Mouse (Mus musculus) skeletal muscle tissue, adult 2 months (tissue): ENCODE measurements at regions not wholly inside any gene's neighbourhood (a gene's known extent, or its start where the extent isn't known, plus 50 kb on each side); places are given as distances from the start of the nearest gene placed in this dataset.
A peak's percentile ranks its signal among the peaks of the same experiment; 100 is the strongest.
"Not testable (repeated sequence)": the region's sequence is repeated elsewhere in the genome, so short reads cannot be mapped to it uniquely, and the experiment has no call there.

Source experiments
- DNase-seq: peaks from one replicate; pipeline ENCODE4 v3.0.0-alpha.2; 2012; ENCODE audit warnings: low read depth, low spot score

DNA sequence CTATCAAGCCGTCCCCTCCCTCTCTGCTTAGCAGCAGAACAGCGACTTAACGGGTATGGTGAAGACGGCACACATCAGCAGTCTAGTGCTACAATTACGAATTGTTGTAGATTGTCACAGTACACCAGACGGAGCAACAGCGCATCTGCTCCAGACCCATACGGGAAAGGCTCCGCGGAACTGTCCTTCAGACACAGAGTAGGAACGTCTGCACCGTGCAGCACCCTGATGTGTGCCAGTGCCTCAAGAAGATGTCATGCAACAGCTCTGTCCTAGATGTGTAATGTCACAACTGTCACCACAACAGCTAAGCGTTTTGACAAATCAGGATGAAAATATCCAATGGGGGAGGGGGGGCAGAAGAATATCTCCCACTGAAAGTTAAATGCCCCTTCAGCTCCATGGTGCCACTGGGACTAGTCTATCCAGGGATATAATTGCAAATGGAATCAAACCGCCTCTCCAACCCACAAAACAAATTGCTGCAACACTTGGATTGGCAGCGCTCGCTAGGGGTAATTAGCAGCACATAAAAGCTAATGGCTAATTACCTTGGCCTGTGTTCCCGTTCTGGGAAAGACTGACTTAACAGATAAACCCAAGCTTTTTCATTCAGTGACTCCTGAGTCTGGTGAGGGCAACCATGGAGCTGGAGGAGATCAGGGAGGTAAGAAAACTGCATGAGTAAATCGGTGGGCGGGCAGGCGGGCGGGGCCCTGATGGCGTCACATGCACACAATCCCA lies 472.6 kb downstream of the Zfp704 start:
- no peak for DNase-seq

DNA sequence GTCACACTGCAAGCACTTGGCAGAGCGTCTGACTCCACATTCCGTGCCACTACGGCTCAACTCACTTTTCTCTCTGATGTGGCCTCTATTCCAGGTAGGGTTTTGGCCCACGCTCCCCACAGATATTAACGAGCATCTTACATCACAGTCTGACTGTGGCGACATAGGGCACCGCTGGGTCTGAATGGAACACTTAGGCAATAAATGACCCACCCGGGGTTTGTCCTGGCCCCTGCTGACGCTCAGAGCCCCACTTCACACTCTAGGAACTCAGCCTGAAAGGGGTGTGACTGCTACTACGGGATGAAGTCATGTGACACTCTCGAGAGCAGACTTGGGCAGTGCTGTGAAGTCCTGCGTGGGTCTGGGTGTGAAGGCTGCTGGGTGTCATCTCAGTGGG lies 475.9 kb downstream of the Zfp704 start:
- DNase-seq = no peak

- no peak for DNase-seq
Observed at GRCm38 (mm10) chr3:9132104-9132751, 477.7 kb downstream of the Zfp704 start.

DNA sequence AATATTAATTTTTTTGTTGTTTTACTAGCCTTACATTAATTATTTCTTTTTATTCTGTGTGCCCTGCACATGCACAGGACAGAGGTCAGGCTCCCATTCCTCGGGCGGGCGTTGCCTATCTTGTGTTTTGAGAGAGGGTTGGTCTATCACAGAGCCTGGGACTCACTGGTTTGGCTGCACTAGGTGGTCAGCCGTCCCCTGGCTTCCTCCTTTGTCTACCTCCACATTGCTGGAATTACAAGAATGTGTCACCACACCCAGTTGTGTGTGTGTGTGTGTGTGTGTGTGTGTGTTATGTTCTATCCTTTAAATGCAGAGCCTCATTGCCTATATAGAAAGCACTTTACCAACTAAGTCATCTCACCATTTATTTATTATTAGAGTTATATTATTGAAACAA lies 478.5 kb downstream of the Zfp704 start:
- DNase-seq = no peak

- no peak for DNase-seq
Observed at GRCm38 (mm10) chr3:9128407-9128806, 481.5 kb downstream of the Zfp704 start.

DNA sequence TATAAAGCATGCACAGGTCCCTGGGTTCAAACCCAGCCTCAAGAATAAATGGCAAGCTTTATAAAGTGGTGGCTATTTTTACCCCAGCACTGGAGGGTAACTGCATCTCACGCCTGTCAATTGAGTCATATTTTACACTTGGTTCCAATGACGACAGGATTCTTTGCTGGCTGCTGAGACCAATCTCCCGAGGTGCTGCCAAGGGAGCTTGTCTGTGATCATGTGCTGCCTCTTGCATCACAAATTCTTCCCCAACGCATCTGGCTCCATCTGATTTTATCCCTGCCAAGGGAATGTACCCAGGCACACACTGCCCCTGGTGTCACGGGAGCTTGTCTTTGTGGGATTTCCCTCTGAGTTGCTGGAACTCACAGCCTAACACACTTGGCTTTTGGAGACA lies 486.8 kb downstream of the Zfp704 start:
- peak; percentile 52 for DNase-seq

- DNase-seq = no peak
Observed at GRCm38 (mm10) chr3:9117913-9118312, 492.0 kb downstream of the Zfp704 start.

DNA sequence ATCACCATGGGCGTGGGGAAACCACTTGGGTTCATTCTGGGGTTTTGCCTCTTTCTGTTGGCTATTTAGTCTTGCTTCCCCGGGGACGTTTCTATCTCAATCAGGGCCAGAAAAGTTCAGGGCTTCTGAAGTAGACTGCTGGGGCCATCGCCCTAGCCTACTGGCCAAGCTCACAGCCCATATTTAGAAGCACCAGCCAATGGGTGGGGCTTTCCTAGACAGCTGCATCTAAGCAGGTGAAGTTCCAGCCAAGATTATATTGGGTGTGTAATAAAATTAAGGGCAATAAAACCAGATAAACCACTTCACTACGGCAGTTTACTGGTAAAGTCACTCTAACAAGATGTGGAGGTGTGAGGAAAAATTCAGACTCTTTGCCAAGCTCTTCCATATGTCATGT lies 496.5 kb downstream of the Zfp704 start:
- DNase-seq = no peak

DNA sequence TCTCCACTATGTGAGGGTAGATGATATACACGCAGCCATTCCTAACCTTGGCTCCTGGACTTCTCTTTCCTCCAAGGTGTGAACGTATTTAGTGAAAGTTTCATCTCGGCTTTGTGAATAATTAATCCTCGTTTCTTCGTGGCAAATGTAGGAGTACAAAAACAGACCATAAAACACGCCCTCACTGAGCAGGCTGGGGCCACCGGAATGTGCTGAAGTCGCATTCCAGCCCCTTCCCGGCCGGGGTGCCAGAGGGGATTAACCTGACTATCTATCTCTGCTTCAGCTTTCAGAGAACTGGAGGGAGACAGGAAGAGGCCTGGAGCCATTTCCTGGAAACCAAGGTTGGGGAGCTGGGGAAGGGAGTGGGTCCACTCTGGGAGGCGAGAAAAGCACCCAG lies 499.1 kb downstream of the Zfp704 start:
- no peak for DNase-seq

- no peak for DNase-seq
Observed at GRCm38 (mm10) chr3:9109991-9110390, 499.9 kb downstream of the Zfp704 start.

DNA sequence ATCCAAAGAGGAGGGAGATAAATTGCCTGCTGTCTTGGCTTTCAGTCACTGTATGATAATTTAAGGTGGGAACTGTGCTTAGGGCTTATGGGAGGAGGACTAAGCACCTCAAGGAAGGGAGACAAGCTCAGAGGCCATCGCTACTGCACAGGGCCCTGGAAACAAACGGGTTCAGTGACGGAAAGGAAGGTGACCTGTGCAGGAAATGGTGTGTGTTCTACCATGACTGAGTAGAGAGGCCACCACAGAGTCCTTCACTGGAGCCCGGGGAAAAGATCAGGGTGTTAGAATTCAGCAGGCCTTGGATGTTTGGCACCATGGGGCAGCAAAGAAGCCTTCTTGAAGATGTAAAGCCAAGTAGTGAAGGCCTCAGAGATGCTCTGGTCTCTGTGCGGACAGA lies 500.4 kb downstream of the Zfp704 start:
- DNase-seq = no peak

DNA sequence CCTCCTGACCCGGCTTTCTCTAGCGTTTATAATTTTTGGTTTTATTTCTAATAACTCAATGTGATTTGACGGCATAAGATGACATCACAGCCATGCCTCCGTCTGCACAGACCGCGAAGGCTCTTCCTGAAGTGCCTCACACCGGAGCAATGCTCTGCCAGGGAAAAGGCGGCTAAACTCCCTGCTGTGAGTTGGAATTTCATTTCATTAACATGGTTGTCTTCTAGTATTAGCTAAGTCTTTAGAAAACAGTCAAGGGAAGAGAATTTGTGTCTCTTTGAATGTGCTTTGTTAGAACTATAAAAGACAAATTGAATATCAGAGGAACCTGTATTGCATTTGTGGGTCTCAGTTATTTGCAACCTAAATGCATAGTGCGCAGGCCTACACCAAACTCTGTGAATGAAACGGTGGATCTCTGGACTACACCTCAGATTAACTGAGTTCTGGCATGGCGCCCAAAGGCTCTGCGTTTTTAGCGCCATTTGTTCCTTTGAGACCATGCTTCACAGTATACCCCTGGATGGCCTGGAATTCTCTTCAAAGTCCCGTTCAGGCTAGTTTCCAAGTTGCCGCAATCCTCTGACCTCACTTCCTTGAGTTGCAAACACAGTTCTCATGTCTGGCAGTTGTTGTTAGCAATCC lies 502.0 kb downstream of the Zfp704 start:
- DNase-seq = no peak

DNA sequence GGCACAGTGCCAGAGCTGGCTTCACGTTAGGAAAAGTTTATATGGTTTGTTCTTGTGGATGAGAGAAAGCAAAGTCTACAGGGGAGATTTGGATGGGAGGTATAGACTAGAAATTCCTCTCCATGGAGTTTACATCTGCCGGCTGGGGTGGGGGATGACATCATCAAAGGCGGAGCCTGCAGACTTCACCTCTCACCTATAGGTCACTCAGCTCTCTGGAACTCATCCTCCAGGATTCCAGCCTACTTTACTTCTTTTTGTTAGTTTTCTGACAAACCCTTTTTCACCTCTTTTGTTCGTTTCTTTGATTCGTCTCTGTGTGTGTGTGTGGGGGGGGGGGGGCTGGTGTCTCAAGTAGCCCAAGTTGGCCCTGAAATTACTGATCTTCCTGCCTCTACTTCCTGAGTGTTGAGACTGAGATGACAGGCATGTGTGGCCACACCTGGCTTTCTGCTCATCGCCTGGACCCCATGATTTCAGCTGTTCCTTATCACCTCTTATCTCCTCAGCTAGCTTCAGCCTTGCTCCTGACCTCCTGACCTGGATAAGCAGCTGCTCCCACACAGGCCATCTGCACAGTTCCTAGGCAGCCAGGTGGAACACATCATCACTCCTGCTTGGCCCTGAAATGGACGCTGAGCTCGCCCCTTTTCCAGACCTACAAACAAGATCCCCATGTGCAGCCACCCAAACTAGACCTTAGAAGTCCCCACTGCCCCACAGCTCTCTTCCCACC lies 504.5 kb downstream of the Zfp704 start:
- no peak for DNase-seq

- no peak for DNase-seq
Observed at GRCm38 (mm10) chr3:9103456-9103855, 506.4 kb downstream of the Zfp704 start.

DNA sequence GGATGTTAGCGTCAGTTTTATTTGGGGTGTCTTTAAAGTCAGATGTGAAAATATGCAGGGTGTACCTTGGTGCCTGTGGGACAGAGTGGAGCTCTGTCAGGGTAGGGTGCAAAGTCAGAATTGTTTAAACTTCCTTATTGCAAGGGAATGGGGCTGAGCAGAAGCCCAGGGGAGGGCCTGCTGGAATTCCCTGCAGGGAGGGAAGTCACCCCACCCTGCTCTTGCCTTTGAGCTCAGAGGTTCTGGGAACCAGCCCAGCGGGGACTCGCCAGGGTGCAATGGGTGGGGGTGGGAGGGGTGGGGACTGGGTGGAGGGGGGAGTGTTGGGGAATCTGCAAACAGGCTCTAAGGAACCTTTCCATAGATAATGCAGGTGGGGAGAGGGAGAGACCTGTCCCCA lies 508.6 kb downstream of the Zfp704 start:
- no peak for DNase-seq

DNA sequence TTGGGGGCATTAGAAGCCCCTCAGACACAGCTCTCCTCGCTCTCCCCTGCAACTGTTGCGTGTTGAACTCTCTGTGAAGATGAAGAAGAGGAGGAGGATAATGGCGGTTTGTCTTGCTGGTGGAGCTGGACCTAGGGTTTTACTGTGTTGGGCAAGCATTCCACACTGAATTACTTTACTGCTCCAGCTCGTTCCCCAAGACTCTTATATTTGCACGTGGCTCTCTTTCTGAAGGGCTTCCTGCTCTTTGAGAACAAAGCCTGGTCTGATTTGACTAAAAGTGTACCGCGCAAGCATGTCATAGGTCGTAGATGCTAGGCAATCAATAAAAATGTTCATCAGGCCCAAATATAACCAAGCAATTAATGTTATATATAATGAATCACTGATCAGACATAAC lies 509.1 kb downstream of the Zfp704 start:
- DNase-seq = no peak

- no peak for DNase-seq
Observed at GRCm38 (mm10) chr3:9098441-9098840, 511.4 kb downstream of the Zfp704 start.

DNA sequence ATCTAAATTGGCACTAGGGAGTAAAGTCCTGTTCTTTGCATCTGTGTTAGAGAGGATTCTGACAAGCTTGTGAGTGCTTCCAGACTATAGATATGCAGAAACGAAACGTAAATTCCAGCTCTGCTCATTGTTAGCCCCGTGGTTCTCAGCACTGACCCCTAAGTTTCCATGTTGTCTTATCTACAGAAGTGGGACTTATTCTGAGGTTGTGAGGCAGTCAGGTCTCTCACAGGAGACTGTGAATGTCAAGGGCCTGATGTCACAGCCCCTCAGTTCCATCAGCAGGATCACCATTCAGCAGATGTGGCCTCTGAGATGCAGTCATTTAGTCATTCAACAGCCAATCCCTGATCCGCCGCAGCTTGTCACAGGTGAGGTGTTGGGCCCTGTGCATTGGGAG lies 525.8 kb downstream of the Zfp704 start:
- no peak for DNase-seq

GRCm38 (mm10) chr3:9082061-9082460 lies 527.8 kb downstream of the Zfp704 start:
- DNase-seq = no peak

GRCm38 (mm10) chr3:9078201-9078600 lies 531.7 kb downstream of the Zfp704 start:
- DNase-seq = no peak

DNA sequence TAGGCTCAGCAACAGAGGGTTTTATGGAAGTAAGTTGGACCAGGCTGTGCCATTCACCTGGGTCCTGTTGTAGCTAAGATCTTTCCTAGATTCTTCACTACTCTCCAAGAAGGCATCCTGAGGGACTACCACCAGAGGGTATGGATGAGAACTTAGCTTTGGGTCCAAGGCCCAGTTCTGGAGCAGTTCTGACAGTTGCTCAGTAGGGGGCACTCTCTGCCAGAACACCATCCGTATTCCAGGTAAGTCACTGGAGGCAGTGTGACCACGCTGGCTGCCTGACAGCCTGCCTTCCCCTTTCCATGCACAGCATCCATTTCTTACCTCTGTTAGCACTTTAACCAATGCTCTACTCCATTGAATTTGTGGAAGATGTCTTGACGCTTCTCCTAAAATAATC lies 533.2 kb downstream of the Zfp704 start:
- DNase-seq = peak; percentile 21

DNA sequence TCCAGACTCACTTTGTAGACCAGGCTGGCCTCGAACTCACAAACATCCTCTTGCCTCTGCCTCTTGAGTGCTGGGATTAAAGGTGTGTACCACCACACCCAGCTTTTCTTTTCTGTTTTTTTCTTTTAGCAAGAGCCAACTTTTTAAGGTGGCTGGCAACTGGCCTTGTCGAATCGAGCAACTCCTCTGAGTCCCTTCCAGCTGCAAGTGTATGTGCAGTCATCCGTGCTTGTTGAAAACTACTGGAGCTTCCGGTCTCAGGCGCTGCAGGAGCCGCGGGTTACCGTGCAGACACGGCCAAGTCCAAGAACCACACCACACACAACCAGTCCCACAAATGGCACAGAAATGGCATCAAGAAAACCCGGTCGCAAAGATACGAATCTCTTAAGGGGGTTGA lies 537.4 kb downstream of the Zfp704 start:
- not testable (repeated sequence) for DNase-seq
